Mouse (Mus musculus): ENCODE results near the gene BC017158.
"Not testable (repeated sequence)": the region's sequence is repeated elsewhere in the genome, so short reads cannot be mapped to it uniquely, and the experiment has no call there.

The BC017158 gene

GRCm38 (mm10) chr7:128297617-128298480, at the start of gene BC017158:
TSS of gene BC017158 (minus strand) at chr7:128298170.
- DNase-seq (ENCODE audit: low spot score), result peak; percentile 69

GRCm38 (mm10) chr7:128346991-128347390, 49.0 kb upstream of the BC017158 start:
- DNase-seq (ENCODE audit: low spot score), result no peak

DNA sequence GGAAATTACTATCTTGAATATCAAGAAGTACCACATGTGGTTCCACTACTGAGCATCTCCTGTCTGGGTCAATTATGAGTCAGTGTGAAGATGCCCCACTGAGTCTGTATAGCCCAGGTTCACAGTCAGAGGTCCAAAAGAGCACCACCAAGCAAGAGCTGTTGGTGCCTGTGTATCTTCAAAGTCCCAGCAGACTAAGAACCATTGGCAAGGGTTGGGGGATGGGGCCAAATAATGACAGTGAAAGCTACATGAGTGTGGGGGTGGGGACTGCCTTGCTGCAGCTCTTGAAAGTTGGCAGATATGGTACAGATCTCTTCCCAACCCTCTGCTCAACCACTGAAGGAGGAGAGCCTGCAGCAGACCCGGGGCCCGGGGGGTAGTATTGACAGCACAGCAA, 48.6 kb upstream of the BC017158 start:
- DNase-seq (ENCODE audit: low spot score), result no peak

GRCm38 (mm10) chr7:128345691-128346090, 47.7 kb upstream of the BC017158 start:
- no peak for DNase-seq (ENCODE audit: low spot score)

DNA sequence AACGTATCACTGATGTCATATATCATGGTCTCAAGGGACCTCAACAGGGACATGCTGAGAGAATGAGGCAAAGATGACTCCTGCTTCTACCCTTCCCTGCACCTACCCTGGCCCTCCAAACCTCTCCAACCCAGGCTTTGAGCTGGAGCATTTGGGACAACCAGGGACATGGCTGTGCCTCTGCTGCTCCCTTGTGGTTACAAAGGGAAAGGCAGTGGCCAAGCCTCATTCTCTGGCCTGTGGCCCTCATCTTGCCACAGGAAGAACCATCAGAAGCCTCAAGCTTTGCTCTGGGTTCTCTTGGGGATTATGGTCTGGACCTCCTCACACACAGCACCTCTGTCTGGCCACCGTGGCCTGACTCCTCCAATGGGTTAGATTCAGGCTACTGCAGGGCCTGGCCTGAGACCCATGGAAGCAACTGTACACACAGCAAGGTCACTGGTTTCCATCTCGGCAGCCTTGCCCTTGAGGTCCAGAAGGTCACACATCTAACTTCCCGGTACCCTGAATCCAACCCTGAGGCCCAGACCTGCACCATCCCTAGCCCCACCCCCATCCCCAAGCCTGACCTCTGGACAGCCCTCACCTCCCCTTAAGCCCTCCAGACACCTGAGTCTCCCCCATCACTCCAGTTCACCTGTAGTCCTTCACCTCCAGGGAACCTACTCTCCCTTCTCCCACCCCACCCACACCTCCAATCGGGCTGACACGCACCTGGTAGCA, 47.1 kb upstream of the BC017158 start:
- peak; percentile 75 for DNase-seq (ENCODE audit: low spot score)

DNA sequence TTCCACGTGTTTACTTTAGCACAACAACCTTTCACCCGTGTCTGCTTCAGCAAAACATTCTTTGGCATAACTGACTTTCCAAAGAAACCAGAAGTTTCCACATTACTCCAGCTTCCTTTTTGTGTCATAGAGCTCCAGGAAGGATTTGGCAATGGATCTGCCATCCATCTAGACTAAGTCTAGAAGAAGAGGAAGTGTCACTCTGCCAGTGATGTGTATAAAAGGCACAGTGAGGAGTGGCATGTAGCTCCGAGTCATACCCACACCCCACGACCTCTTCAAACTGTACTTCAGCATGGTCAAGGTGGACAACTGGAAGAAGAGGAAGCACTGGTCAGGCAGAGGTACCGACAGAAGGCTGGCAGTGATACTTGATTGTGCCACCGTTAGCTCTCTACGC, 46.5 kb upstream of the BC017158 start:
- no peak for DNase-seq (ENCODE audit: low spot score)

GRCm38 (mm10) chr7:128342691-128343090, 44.7 kb upstream of the BC017158 start:
- DNase-seq (ENCODE audit: low spot score), result not testable (repeated sequence)

DNA sequence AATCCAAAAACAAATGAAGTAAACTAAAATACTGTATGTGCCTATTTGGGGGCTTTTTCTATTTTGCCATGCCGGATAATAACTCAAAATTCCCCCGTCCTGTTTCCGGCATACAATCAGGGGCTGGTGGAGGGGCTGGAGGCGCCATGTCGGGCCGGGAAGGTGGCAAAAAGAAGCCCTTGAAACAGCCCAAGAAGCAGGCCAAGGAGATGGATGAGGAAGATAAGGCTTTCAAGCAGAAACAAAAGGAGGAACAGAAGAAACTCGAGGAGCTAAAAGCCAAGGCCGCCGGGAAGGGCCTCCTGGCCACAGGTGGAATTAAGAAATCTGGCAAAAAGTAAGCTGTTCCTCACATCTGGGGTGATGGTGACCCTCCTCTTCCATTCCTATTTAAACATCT, 42.4 kb upstream of the BC017158 start:
- not testable (repeated sequence) for DNase-seq (ENCODE audit: low spot score)

DNA sequence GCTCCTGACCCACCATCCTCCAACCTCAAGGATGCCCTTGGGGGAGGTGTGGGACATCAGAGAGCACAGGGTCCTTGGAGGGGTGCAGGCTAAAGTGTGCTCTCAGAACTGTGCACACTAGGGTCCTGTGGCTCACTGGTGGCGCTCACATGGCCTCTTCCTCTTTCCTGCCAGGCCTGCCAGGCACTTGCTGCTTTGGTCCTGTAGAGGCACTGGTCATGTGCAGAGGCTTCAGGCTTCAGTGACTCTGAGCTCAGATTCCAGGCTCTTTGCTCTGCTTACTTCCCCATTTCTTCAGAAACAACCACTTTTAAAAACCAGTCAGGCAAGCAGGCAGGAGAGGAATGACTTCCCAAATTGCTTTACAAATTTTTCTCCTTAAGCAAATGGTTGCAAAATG, 34.9 kb upstream of the BC017158 start:
- DNase-seq (ENCODE audit: low spot score), result no peak

GRCm38 (mm10) chr7:128330981-128331380, 33.0 kb upstream of the BC017158 start:
- no peak for DNase-seq (ENCODE audit: low spot score)

- no peak for DNase-seq (ENCODE audit: low spot score)
These were observed 27.0 kb upstream of the BC017158 start for GRCm38 (mm10) chr7:128324977-128325376.

- DNase-seq (ENCODE audit: low spot score), result no peak
These were observed 23.3 kb upstream of the BC017158 start for GRCm38 (mm10) chr7:128321260-128321659.

DNA sequence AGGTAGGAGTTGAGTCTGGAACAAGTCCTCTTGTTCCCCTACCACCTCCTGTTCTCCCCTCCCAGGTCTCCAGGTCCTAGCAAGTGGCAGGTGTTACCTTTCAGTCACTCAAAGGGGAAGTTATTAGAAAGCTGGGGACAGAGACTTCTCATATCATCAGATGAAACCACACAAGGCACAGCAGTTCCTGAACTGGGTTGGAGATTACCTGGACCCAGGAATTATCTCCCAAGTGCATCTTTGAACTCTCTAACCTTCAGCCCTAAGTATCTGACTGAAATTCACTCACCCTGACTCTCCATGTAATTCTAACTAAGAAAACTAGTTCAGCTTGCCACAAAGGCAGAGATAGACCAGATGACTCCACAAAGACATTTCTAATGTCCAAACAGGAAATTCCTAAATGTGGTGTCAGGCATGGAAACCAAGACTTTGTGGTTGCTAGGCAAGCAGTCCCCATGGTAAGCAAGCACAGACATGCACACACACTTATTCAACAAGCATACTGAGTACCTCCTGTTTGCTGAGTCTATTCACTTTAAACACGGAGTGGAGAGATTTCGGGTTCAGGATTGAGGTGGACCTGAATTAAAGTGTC, 22.3 kb upstream of the BC017158 start:
- no peak for DNase-seq (ENCODE audit: low spot score)

DNA sequence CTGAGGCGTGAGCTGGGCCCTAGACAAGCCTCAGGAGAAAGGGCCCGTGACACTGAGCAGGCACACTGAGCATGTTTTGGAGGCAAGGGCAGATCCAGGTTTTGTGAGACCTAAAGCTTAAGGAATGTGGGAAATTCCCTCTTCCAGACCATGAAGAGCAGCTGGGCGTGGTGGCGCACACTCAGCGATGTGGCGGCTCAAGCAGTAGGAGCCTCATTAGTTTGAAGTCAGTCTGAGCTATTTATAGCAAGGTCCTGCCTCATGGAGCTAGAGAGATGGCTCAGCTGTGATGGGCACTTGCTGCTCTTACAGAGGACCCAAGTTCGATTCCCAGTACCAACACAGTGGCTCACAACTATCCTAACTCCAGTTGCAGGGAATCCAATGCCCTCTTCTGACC, 21.2 kb upstream of the BC017158 start:
- DNase-seq (ENCODE audit: low spot score), result no peak

GRCm38 (mm10) chr7:128317011-128317410, 19.0 kb upstream of the BC017158 start:
- no peak for DNase-seq (ENCODE audit: low spot score)

GRCm38 (mm10) chr7:128314491-128314890, 16.5 kb upstream of the BC017158 start:
- DNase-seq (ENCODE audit: low spot score), result no peak

DNA sequence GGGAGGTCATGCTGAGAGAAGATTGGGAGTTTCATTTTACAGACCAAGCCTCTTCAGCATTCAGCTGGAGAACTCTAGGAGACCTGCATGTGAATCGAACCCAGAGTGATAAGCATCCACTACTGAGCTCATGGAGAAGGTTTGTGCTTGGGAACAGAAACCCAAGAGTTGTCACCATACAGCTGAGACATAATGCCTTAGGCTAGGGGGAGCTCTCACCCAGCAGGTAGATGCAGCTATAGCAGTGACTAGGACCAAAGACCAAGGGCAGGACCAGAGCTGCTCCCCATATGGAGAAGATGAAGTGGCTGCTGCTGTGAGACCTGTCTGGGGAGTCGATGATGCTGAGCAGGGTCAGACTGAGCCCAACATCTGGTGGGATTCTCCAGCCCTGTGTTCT, 15.6 kb upstream of the BC017158 start:
- DNase-seq (ENCODE audit: low spot score), result no peak

GRCm38 (mm10) chr7:128312375-128313059, 14.5 kb upstream of the BC017158 start:
- no peak for DNase-seq (ENCODE audit: low spot score)

DNA sequence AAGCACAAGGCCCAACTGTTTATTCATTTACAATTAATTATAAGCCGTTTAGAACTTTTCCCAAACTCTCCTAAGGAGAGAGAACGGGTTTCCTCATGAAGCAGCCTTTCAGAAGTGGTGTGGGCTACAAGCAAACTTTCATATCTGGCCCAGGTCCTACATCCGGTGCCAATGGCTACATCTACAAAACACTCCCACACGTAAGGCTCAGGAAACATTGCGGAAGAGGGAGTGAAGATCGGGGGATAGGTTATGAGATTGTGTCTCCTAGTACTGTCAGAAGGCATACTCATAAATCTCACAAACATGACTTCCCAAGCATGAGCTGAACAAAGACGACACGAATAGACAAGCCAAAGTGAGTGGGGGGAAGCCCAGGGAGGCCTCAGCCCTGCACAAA, 13.8 kb upstream of the BC017158 start:
- no peak for DNase-seq (ENCODE audit: low spot score)

DNA sequence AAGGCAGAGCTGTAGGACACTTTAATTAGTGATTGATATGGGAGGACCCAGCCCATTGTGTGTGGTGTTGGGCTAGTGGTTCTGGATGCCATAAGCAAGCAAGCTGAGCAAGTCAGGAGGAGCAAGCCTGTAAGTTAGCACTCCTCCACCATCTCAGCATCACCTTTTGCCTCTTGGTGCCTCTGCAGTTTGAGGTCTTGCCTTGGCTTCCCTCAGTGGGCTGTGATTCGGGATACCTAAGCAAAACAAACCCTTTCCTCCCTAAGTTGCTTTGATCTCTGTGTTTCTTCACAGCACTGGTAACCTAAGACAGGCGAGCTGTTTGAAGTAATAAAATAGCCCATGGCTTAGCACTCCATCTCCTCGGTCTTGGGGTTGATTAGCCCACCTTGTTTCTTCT, 13.3 kb upstream of the BC017158 start:
- no peak for DNase-seq (ENCODE audit: low spot score)

DNA sequence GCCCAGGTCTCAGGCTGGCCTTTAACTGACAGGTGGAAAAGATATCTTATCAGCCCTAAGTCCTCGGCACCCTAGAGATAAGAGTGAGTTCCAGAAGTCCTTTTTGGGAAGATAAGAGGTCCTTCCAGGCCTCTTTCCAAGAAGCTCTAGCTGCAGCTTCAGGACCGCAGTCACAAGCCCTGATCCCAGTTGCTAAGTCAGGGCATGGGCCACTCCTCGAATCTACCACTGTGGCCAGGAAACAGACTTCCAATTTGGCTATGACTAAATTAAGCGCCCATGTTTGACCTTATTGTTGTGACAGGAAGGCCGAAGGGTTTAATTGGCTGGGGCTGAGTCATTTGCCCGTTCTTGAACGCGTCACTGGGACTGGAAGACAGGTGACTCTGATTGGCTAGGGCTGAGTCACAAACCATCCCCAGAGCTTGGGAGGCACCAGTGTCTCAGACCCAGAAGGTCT, 12.3 kb upstream of the BC017158 start:
- no peak for DNase-seq (ENCODE audit: low spot score)

DNA sequence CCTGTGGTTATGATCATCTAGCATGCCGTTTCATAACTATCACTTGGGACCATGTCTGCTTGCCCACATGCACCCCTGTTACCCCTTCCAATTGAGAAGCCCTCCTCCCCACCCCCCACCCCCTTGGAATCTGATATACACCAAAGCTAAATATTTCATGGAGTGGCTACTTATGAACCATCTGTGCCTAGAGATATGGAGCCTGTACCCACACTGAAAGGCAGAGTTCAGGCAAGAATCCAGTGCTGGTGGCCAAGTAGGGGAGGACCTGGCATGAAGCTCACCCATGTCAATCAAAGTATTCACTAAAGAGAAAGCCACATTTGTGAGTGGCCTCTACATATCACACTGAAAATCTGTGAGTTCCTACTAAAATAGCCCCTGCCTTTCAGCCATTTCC, 11.8 kb upstream of the BC017158 start:
- no peak for DNase-seq (ENCODE audit: low spot score)

Measured in urinary bladder, postnatal 25 days (tissue).